ENCODE assay signal across 8 mouse cellular contexts in the genomic region with DNA sequence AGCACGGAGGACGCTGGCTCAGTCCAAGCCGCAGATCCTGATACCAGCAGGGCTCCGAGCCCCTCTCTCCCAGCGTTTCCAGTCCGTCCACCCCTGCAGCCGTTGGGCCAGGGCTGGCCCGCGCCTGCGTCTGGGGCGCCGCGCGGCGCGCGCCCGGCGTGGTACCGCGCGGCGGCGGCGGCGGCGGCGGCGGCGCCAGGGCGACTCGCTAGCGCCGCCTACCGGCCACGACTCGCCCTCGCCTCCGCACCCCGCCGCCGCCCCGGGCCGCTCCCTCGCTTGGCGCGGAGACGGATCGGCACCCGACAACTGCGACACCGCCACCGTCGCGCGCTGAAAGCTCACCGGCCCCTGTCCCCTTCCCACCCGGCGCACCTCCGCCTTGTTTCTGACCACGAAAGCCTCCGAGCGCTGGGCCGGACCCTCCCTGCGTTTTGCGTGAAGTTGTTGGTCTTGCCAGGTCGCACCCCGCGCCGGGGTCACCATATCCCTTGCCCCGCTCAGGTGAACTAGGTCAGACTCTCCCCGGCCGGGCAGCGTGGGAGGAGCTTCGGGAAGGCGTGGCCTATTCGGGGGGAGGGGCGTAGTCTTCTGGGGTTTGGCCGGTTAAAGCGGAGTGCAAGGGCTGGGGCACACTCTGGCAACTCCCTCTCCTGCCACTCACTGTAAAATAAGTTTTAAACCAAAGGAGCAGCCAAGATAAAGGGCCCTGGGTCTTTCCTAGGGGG. TPM values are rescaled to one million over a fixed set of nuclear protein-coding genes. Genes with fewer than 3 reads are reported as not detected.
DNase-seq lines count a peak whose midpoint lies in the region; ATAC-seq lines count a peak whose summit lies in the region.

A gene (minus strand): TSS at position 560 of the 728 bp plus-strand sequence.

- peak; percentile 95 to 99 for DNase-seq in adrenal gland, adult (ENCODE audit: inconsistent age in 2 of 2, low spot score in 1 of 2)
- peak; percentile 91 for DNase-seq in embryo, embryonic 10.5 days (ENCODE audit: low spot score)
- DNase-seq in gastrocnemius, postnatal 14 days = peak; percentile 89
- peak; percentile 97 for DNase-seq in induced T-regulatory cell, adult 2 months (ENCODE audit: low read depth)
- DNase-seq in left cerebral cortex, adult 8-10 months (ENCODE audit: low spot score in 2 of 2) = peak; percentile 60 to 71
- peak; percentile 75 for DNase-seq in right cerebral cortex, adult 18-20 months
- DNase-seq in urinary bladder, postnatal 10 days (ENCODE audit: low spot score) = peak; percentile 78

- intact Hi-C loops in gastrocnemius, postnatal 14 days (cut with DNase I; ENCODE audit: low total_unique reads) = no loop called here

- peak; percentile 93 for ATAC-seq in megakaryocyte, adult 5-6 weeks (ENCODE audit: poor library complexity, severe bottlenecking)

RNA-seq across cellular contexts. Expression of the gene that starts here (rescaled TPM):
- 10 to 100 TPM; 35.7 to 42.9 TPM for total RNA-seq in gastrocnemius, postnatal 14 days (2021)
- total RNA-seq in left cerebral cortex, adult 8-10 months (2022) = 10 to 100 TPM; 13.9 to 22.0 (median 17.6) TPM
- total RNA-seq in megakaryocyte, adult 5-6 weeks (2015) = 23.6 and 28.0 TPM in 2 replicates
- 20.2 and 24.4 TPM in 2 replicates for total RNA-seq in megakaryocyte, adult 5-6 weeks (2017)

Comparison
In these comparisons a context has a peak if more than half of its experiments do, and no peak if none do; other contexts are left out.
1. Peak in every context shown above with its lines: DNase-seq and ATAC-seq.